Mouse (Mus musculus): ENCODE results near the gene Ubl4a. TPM values are rescaled to one million over a fixed set of nuclear protein-coding genes. Genes with fewer than 3 reads are reported as not detected.

The Ubl4a gene
- polyA plus RNA-seq (2011; ENCODE audit: insufficient read depth, insufficient read length, low read depth, missing spikeins), result 45.2 and 57.1 TPM in 2 replicates

DNA sequence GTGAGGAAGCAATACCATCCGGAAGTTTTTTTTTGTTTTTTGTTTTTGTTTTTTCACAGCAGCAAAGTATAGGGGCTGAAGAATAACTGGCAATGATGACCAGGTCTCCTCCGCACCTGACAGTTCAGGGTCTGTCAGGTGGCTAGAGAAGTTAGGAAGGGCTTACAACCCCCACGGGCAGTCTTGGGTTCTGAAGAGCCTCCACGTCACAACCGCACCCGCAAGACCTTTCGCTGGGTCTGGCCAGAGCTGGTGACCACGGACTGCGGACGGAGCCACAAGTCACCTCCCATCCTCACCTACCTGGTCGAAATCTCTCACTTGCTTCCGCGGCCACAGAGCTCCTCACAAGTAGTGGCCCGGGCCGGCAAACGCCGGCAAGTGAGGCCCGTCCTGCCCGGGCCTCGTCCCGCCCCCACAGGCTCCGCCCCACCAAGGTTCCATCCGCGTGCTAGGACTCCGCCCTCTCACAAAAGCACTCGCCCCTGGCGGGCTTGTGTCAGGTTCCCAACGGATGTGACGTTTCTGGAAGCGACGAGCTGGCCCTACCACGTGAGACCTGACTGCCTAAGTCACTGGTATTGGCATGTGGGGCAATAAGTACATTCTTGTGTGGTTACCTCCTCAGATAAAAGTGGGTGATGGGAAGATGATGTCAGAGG lies at the start of gene Ubl4a, which contains the start of gene Slc10a3:
Ubl4a (minus strand) TSS at position 331 of the 662 bp plus-strand sequence.
Slc10a3 (minus strand) TSS at position 462 of the 662 bp plus-strand sequence.
- H3K27me3 ChIP-seq (ENCODE audit: control insufficient read depth, insufficient read depth, low read length, poor library complexity, severe bottlenecking), result no peaks in the 10 kb centered on the region
- peak; percentile 70 for TF ChIP-seq POLR2A (IDR thresholded peaks at IDR 0.05; ENCODE audit: insufficient read depth, low read length)
- no peak for TF ChIP-seq CTCF (IDR thresholded peaks at IDR 0.05; ENCODE audit: low read depth, low read length)
- H3K36me3 ChIP-seq (ENCODE audit: control insufficient read depth, insufficient read depth, low read length, poor library complexity, severe bottlenecking), result no peaks in the 10 kb centered on the region
- no peaks in the 10 kb centered on the region for H3K4me1 ChIP-seq (ENCODE audit: control insufficient read depth, insufficient read depth, low read length)
- peak within 1 kb of the TSS; percentile 64 for H3K9ac ChIP-seq (ENCODE audit: low read depth, poor library complexity, severe bottlenecking)
- peak within 1 kb of the TSS; percentile 98 for H3K4me3 ChIP-seq (ENCODE audit: low read depth, low read length)
- no peak within 1 kb of the TSS for H3K27ac ChIP-seq (ENCODE audit: insufficient read depth, low read length)
- no peaks in the 10 kb centered on the region for H3K9me3 ChIP-seq (replicated peaks; ENCODE audit: control insufficient read depth, insufficient read depth, low read length, poor library complexity, severe bottlenecking)

DNA sequence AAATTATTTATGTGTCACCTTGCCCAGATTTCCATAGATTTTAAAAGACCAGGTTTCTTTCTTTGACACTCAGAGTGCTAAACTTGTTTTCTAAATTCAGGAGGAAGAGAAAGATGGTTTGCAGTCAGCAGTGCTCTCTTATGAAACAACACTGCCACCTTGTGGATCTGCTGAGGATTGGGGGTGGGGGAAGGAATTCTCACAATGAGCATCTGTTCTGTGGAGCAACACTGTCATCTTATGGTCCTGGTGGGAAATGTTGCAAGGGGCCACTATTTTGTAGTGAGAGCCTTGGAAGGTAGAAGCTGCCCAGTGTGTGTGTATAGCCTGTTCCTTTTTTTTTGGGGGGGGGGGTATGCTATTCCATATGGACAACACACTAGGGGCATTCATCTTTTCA lies 40.4 kb upstream of the Ubl4a start:
- H3K4me3 ChIP-seq (ENCODE audit: low read depth, low read length), result no peak overlapping the region
- no peaks in the 10 kb centered on the region for H3K4me1 ChIP-seq (ENCODE audit: control insufficient read depth, insufficient read depth, low read length)
- TF ChIP-seq EP300 (IDR thresholded peaks at IDR 0.05; ENCODE audit: insufficient read depth, low read depth, low read length) (no peak), CTCF (IDR thresholded peaks at IDR 0.05; ENCODE audit: low read depth, low read length) (peak; percentile 29)
- H3K36me3 ChIP-seq (ENCODE audit: control insufficient read depth, insufficient read depth, low read length, poor library complexity, severe bottlenecking), result no peaks in the 10 kb centered on the region
- no peaks in the 10 kb centered on the region for H3K9me3 ChIP-seq (replicated peaks; ENCODE audit: control insufficient read depth, insufficient read depth, low read length, poor library complexity, severe bottlenecking)
- no peak overlapping the region for H3K27ac ChIP-seq (ENCODE audit: insufficient read depth, low read length)
- no peak overlapping the region for H3K9ac ChIP-seq (ENCODE audit: low read depth, poor library complexity, severe bottlenecking)
- H3K27me3 ChIP-seq (ENCODE audit: control insufficient read depth, insufficient read depth, low read length, poor library complexity, severe bottlenecking), result no peaks in the 10 kb centered on the region

DNA sequence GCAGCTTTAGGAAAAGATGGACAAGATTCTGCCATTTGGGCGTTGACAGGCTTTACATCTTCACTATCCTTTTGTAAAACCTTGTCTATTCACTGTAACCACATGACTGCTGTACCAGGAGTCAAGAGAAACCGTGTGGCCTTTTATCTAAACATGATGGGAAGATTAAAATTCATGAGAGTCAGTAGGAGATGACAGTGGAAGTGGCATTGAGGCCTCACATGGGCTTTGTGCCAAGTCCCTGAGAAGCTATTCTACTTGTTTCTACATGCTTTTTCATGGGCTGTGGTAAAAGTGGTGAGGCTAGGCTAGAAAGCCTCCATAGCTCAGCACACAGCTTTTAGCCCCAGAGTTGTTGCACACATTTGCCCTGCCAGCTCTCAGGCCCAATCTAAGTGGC lies 35.3 kb upstream of the Ubl4a start:
- TF ChIP-seq EP300 (IDR thresholded peaks at IDR 0.05; ENCODE audit: insufficient read depth, low read depth, low read length) (no peak), CTCF (IDR thresholded peaks at IDR 0.05; ENCODE audit: low read depth, low read length) (no peak), POLR2A (IDR thresholded peaks at IDR 0.05; ENCODE audit: insufficient read depth, low read length) (no peak)
- H3K27me3 ChIP-seq (ENCODE audit: control insufficient read depth, insufficient read depth, low read length, poor library complexity, severe bottlenecking), result no peaks in the 10 kb centered on the region
- H3K9ac ChIP-seq (ENCODE audit: low read depth, poor library complexity, severe bottlenecking), result no peak overlapping the region
- no peak overlapping the region for H3K27ac ChIP-seq (ENCODE audit: insufficient read depth, low read length)
- H3K9me3 ChIP-seq (replicated peaks; ENCODE audit: control insufficient read depth, insufficient read depth, low read length, poor library complexity, severe bottlenecking), result no peaks in the 10 kb centered on the region
- H3K4me3 ChIP-seq (ENCODE audit: low read depth, low read length), result no peak overlapping the region
- H3K4me1 ChIP-seq (ENCODE audit: control insufficient read depth, insufficient read depth, low read length), result no peaks in the 10 kb centered on the region
- H3K36me3 ChIP-seq (ENCODE audit: control insufficient read depth, insufficient read depth, low read length, poor library complexity, severe bottlenecking), result no peaks in the 10 kb centered on the region

DNA sequence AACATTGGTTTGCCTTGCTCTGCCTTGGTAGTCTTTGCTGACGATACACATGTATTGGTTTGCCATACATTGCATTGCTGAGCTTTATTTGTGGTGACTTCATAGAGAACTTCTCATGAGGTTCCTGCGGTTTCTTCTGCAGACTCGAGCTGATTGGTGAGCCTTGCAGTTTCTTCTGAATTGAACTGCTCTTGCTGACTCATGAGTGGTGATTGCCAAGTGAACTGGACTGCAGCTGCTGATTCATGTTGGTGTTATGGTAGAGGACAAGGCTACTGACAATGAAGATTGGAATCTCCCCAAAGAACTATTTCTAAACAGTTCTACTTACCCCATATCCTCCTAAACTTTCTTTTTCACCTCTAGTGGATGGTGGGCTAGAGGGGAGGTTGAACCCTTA lies 27.1 kb upstream of the Ubl4a start:
- Histone ChIP-seq H3K27ac (ENCODE audit: insufficient read depth, low read length) (no peak overlapping the region), H3K36me3 (ENCODE audit: control insufficient read depth, insufficient read depth, low read length, poor library complexity, severe bottlenecking) (no peaks in the 10 kb centered on the region), H3K4me3 (ENCODE audit: low read depth, low read length) (no peak overlapping the region), H3K9ac (ENCODE audit: low read depth, poor library complexity, severe bottlenecking) (no peak overlapping the region), H3K4me1 (ENCODE audit: control insufficient read depth, insufficient read depth, low read length) (no peaks in the 10 kb centered on the region), H3K27me3 (ENCODE audit: control insufficient read depth, insufficient read depth, low read length, poor library complexity, severe bottlenecking) (no peaks in the 10 kb centered on the region), H3K9me3 (replicated peaks; ENCODE audit: control insufficient read depth, insufficient read depth, low read length, poor library complexity, severe bottlenecking) (no peaks in the 10 kb centered on the region)
- TF ChIP-seq CTCF (IDR thresholded peaks at IDR 0.05; ENCODE audit: low read depth, low read length) (no peak), POLR2A (IDR thresholded peaks at IDR 0.05; ENCODE audit: insufficient read depth, low read length) (no peak), EP300 (IDR thresholded peaks at IDR 0.05; ENCODE audit: insufficient read depth, low read depth, low read length) (no peak)

DNA sequence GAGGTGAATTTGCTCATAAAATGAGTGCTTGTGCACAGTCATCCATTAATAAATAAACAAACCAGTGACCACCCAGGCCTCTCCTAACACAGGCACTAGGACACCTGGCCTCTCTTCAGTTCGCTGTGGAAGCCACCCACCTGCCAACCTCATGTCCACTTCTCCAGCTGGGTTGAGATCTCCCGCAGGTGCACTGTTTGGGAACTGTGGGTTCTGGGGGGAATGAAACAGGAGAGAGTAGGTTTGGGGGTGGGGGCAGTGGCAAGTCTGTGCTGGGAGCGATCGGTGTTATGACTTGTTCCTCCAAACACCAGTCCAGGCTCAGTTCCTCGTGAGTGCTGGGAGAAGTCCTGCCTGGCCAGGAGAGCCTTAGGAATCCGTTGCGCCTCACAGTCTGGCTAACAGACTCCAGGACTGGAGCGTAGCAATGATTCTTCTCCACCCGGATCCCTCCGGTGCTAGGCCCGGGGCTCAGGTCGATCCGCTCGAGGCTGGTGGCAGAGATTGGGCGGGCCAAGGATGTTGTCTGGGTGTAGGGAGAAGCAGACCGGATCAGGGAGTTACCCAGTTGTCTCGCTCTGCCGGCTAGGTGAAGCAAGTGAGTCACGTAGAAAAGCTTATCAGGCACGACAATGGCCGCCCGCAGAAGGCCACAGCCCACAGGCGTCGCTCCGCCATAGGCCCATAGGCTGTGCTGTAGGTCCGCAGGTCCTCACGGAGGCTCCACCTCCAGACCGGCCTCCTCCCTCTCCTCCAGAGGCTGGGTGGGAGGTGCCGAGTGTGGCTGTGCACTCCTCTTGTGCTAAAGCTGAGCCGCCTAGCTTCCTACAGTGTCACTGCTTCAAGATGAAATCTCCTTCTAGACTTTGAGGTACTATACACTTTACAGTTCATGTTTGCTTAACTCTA lies 19.8 kb upstream of the Ubl4a start, which contains the start of the genes Fam3a and Ikbkg:
Fam3a (minus strand) TSS at position 738 of the 909 bp plus-strand sequence.
Ikbkg (plus strand) TSS at position 756 of the 909 bp plus-strand sequence.
- Histone ChIP-seq H3K9ac (ENCODE audit: low read depth, poor library complexity, severe bottlenecking) (peak within 1 kb of the TSS; percentile 48), H3K4me1 (ENCODE audit: control insufficient read depth, insufficient read depth, low read length) (no peaks in the 10 kb centered on the region), H3K9me3 (replicated peaks; ENCODE audit: control insufficient read depth, insufficient read depth, low read length, poor library complexity, severe bottlenecking) (no peaks in the 10 kb centered on the region), H3K27me3 (ENCODE audit: control insufficient read depth, insufficient read depth, low read length, poor library complexity, severe bottlenecking) (no peaks in the 10 kb centered on the region), H3K36me3 (ENCODE audit: control insufficient read depth, insufficient read depth, low read length, poor library complexity, severe bottlenecking) (no peaks in the 10 kb centered on the region), H3K4me3 (ENCODE audit: low read depth, low read length) (peak within 1 kb of the TSS; percentile 82), H3K27ac (ENCODE audit: insufficient read depth, low read length) (no peak within 1 kb of the TSS)
- TF ChIP-seq EP300 (IDR thresholded peaks at IDR 0.05; ENCODE audit: insufficient read depth, low read depth, low read length), result 0 out of 2 replicates have a peak, but pooled peaks have one; percentile 13
- peak; percentile 83 for TF ChIP-seq POLR2A (IDR thresholded peaks at IDR 0.05; ENCODE audit: insufficient read depth, low read length)
- peak; percentile 26 for TF ChIP-seq CTCF (IDR thresholded peaks at IDR 0.05; ENCODE audit: low read depth, low read length)

All from ES-Bruce4 (cell line).